Mouse (Mus musculus): ENCODE measurements around the gene Ascc3. TPM values are rescaled to one million over a fixed set of nuclear protein-coding genes. Genes with fewer than 3 reads are reported as not detected.

Gene Ascc3
- 10 to 100 TPM; 63.4 to 67.7 TPM for total RNA-seq (2023)

GRCm38 (mm10) chr10:50592355-50593293 is at the start of gene Ascc3:
Gene Ascc3, plus strand, starts transcription at chr10:50592669.

GRCm38 (mm10) chr10:50894170-50894991 is 301.9 kb downstream of the Ascc3 start, which contains the start of gene Sim1:
Gene Sim1, plus strand, starts transcription at chr10:50894754.

